Mouse (Mus musculus): ENCODE measurements around the gene Slc25a45.
A peak's percentile ranks its signal among the peaks of the same experiment; 100 is the strongest.

DNA sequence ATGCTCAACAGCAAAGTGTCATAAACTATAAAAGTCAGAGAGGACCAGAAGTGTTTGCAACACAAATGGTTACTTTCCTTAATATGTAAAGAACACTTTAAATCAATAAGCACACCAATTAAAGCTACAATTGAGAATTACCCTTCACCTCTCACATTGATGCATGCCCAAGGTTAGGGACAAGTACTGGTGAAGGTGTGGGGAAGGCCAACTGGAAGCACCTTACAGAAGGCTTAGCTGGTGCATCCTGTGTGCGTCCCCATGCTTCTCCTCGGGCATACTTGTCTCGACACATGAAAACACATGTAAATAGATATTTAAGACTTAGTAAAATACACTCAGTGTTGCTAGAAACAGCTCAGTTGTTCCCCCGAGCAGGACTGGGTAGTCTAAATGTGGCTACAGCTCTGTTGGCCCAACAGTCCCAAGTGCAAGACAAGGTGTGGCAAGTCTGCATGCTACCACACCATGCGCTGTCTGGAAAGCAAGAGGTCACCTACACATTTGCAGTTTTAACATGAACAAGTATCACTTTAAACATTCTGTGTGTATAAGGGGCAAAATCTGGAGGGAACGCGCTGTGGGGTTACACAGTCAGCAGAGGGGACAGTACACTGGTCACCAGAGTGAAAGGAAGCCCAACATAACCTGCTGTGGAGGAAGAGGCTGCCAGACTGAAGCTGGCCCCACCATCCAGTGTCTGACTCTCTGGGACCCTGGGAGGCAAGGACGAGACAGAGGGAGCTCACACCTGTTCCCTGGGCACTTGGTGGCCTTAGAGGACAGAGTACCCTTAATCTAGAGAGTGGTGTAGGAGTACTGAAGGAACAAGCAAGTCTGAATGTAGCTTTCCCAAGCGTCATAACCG, 42.3 kb upstream of the Slc25a45 start:
- TF ChIP-seq CTCF (IDR thresholded peaks at IDR 0.05; ENCODE audit: borderline replicate concordance, insufficient read depth, low read length) = no peak
- TF ChIP-seq POLR2A (IDR thresholded peaks at IDR 0.05; ENCODE audit: low read depth, low read length) = peak; percentile 63; the same call in 1 of the 2 replicates
